Mouse (Mus musculus) spleen, adult 10 weeks (tissue): ENCODE data around the gene Wbp4. TPM values are rescaled to one million over a fixed set of nuclear protein-coding genes. Genes with fewer than 3 reads are reported as not detected.

Source experiments
- polyA plus RNA-seq: library from polyadenylated mRNA; stranded (reverse); fragments of 350-450 nt; fragmentation: Illumina TruSeq; extraction: RNeasy Lipid Tissue Mini Kit (QIAGEN cat#74804); gene quantifications from one replicate; pipeline ENCODE4 v1.2.3, GENCODE M21; 2015; ENCODE audit warnings: low replicate concordance; ENCODE audit not compliant: insufficient read depth

The Wbp4 gene
- polyA plus RNA-seq = 46.4 TPM

GRCm38 (mm10) chr14:79481339-79482151 lies at the start of gene Wbp4:
TSS of gene Wbp4 (minus strand) at chr14:79481520.

GRCm38 (mm10) chr14:79480624-79481338 lies 539 bp downstream of the Wbp4 start, which contains the start of gene Elf1:
TSS of gene Elf1 (plus strand) at chr14:79481194.

GRCm38 (mm10) chr14:79451681-79452590 lies 29.4 kb downstream of the Wbp4 start, which contains the start of gene Kbtbd6:
TSS of gene Kbtbd6 (plus strand) at chr14:79451835.

GRCm38 (mm10) chr14:79425979-79426729 lies 55.2 kb downstream of the Wbp4 start, which contains the start of gene Kbtbd7:
TSS of gene Kbtbd7 (plus strand) at chr14:79426511.

Other genes starting within 250 kb of the Wbp4 start
- gene Zfp957, start 234.2 kb downstream of the Wbp4 start, polyA plus RNA-seq = not detected
- 11.3 TPM for gene Rgcc, start 179.9 kb downstream of the Wbp4 start, polyA plus RNA-seq
- 50.5 TPM for gene Naa16, start 90.7 kb downstream of the Wbp4 start, polyA plus RNA-seq
- gene Mtrf1, start 83.7 kb downstream of the Wbp4 start, polyA plus RNA-seq = 6.1 TPM
- 18.1 TPM for gene Kbtbd7, start 55.0 kb downstream of the Wbp4 start, polyA plus RNA-seq
- 1.0 TPM for gene Kbtbd6, start 29.7 kb downstream of the Wbp4 start, polyA plus RNA-seq
- gene Elf1, start 326 bp downstream of the Wbp4 start, polyA plus RNA-seq = 162 TPM
- gene Sugt1, start 106.2 kb upstream of the Wbp4 start, polyA plus RNA-seq = 150 TPM
- gene Cnmd, start 180.7 kb upstream of the Wbp4 start, polyA plus RNA-seq = not detected